Mouse (Mus musculus): Measurements from ENCODE around the gene Thrap3.
A peak's percentile ranks its signal among the peaks of the same experiment; 100 is the strongest.

The Thrap3 gene

DNA sequence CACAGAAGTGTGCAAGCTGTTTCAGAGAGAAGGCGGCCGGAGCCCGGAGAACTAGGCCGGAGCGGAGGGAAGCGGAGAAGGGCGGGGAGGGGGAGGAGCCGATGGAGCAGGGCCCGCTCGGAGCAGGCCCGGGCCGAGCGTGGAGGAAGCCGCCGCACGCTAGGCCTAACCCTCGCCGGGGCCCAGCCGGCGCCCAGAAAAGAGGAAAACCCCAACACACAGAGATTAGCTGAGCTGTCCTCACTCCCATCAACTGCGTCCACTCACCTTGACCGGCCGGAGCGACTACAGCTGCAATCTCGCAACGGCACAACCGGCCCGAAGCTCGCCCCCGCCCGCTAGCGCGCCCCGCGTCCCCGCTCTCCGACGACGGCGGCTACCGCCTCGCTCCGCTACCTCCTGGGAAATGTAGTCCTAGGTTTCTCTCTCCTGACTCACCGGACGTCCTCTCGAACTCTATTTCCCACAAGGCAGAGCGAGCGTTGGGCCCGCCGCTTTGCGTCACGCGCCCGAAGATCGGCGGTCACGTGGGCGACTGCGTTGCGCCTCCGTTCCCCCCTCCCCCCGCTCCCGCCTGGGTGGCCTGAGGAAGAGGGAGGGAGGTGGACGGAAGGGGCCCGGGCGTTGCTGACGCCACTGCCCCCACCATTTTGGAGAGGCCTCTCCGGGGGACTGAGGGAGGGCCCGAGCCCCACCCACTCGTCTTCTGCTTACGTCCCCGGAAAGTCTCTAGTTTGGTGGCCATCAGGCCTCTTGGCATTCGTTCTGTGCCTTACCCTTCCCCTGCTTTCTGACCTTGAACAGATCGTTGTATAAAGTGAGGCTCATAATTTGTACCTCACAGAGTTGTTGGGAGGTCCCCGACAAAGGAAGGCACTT, at the start of gene Thrap3:
Gene Thrap3, minus strand, starts transcription at position 458 of the 879 bp plus-strand sequence.
- peak; percentile 98 to 99 for DNase-seq (ENCODE audit: low spot score in 2 of 2)

DNA sequence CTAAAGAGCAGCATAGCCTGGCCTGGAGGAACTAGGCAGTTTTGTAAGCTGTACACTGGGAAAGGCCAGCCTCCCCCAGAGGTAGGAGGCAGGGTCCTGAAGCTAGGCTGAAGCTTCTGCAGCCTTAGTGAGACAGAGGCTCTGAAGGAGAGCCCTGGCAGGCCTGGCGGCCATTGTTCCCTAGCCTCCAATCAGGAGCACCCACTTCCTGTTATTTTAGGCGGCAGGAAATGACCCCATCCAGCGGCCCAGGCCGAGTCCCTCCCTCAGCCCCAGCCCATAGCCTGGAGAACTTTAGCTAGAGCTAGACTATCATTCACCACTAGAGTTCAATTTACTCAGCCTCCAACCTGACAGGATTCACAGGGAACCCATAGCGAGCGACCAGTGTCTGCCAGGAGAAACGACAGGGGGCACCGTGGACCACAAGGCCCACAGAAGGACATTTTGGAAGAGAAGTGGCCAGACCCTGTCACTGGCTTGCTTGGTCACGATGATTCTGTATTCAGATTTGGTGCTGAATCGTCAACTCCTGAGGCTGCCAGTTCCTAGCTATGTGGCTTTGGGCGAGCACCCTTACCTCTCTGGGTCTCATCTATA, 49.2 kb upstream of the Thrap3 start:
- no peak for DNase-seq (ENCODE audit: low spot score in 2 of 2)

DNA sequence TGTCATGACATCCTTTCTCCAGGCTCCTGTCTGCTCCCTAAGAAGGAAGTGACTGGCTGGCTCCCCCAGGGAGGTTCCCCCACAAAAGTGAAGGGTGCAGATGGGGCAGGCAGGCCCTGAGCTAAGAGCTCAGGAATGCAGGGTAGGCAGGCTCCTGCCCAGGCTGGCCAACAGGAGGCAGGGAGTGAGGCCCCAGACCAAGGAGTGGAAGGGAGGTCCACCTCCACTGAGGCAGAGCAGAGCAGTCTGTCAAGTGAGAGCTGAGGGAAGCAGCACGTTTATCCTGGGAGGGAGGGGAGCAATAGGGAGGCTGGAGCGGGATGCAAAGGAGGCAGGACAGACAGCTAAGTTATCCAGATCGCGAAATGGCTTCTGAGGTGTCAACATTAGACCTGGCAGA, 48.1 kb upstream of the Thrap3 start:
- DNase-seq (ENCODE audit: low spot score in 2 of 2): no peak

DNA sequence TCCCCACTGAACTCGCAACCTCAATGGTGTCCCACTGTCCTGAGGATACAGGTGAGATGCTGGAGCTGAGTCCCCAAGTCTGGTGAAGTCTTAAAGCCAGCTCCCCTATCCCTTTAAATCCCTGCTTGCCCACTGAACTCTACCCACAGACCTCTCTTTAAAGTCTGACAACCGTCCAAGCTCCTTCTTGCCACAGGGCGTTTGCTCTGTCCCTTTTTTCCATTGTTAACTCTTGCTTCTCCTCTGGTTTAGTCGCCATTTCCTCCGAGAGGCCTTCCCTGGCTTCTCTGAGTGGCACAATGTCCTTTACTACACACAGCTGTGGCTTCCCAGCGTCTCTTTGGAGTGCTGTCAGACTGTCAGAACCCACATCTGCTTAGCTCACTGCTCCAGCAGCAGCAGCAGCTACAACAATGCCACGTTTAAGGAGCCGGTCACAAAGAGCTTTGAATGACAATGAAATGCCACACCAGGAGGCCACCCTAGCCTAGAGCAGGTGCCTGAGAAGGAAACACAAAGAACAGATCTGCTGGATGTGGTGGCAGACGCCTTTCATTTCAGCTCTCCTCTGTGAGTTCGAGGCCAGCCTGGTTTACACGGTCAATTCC, 45.8 kb upstream of the Thrap3 start:
- DNase-seq (ENCODE audit: low spot score in 2 of 2): no peak

DNA sequence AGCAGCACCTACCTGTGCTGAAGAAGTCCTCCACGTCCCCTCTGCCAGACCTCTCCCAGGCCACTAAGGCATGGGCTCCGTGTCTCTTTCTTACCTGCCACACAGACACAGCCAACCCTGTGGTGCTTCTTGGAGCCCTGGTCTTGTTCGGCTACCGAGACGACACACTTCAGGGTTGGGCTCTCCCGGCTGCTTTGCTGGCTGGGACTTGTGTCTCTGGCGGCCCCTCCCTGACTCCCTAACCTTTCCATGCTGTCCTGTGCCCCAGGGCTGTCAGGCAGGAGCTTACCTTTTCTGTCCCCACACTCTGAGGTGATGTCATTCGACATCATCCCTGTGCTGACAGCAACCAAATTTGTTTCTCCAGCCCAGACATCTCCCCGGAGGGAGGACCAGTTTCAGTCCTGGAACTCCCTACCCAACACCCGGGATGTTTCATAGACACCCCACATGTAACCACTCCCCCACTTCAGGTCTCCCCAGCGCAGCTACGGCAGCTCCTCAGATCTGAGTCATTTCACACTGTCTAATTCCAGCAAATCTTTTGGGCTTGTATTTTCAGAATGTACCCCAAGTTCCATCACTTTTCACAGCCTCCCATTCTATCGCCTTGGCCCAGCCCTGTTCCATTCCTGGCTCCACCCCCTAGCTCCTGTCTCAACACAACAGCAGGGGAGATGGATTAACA, 43.8 kb upstream of the Thrap3 start:
- DNase-seq (ENCODE audit: low spot score in 2 of 2): peak in 1 of 2 experiments; percentile 67

DNA sequence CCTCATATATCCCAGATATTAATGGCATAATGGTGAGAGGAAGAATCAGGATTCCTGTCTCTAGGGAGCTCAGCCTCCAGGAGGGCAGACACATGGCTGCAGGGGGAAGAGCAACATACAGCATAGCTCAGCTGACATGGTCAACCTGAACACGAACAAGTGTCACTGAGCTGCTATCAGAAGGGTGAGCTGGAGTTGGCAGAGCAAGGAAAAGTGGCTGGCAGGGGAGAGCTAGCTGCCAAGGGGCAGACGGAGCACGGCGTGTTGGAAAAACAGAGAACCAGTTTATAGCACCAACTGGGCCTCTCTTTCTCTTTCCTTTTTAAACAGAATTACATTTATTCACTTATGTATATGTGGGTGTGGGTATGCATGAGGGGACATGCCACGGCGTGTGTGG, 40.0 kb upstream of the Thrap3 start:
- no peak for DNase-seq (ENCODE audit: low spot score in 2 of 2)

DNA sequence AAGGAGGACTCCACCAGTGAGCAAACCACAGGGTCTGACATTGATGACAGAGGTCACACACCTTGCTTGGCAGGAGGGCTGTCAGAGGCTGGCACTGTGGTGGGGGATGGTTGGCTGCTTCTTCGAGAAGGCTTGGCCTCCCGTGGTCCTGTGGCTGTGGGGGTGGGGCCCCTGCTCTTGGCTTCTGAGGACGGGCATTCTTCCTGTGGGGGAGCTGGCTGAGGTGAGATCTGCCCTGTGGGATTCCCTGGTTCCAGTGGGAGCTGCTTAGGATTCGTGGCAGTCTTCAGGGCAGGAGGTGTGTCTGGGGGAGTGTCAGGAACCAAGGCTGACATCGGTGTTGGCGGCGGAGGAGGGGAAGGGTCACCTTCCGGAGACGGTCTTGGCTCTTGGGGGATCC, 39.4 kb upstream of the Thrap3 start:
- DNase-seq (ENCODE audit: low spot score in 2 of 2): no peak

DNA sequence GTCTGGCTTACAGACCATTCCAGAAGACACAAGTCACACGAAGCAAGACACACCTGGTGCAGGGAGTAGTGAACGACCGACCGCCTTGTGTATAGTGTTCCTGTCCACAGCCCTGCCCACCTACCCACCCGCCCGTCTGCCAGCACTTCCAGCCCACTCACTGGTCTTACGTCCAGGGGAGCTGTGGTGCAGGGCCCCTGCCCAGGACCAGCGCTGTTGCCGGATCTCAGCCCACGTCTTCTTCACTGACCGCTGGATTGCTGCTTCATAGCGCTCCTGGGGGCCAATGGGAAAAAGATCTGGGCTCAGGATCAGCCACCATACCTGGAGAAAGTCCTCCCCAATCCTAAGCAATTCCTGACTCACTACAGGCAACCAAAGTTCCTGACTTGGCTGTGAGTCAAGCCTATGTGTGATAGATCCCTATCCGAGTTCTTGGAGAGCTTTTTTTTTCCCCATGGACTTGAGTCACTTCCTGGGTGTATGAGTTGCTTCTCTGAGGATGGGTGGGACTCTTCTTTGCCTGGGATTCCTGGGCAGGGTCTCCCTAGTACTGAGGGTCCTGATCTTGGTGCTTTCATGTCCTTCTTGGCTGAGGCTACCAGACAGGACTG, 37.4 kb upstream of the Thrap3 start:
- DNase-seq (ENCODE audit: low spot score in 2 of 2): no peak

DNA sequence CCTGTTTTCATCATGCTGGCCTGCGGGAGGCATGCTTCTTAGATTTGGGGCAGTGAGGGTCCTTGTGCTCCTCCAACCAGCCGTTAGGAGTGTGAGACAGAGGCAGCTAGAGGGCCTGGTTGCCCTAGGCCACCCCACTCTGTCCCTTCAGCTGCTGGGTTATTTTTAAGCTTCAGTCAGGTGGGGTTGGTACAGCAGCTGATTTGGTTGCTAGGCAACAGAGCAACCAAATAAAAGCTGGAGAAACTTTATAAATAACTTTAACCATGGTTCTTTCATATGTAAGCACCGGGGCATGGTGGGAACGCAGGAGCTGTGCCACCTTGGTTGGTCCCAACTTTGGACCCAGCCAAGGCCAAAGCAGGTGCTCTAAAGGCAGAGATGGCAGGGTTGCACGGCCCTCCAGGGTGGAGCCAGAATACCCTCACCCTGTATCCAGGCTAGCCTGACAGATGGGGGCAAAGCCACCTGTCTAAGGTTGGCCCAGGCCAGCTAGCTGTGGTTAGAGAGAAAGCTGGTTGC, 35.2 kb upstream of the Thrap3 start:
- no peak for DNase-seq (ENCODE audit: low spot score in 2 of 2)

DNA sequence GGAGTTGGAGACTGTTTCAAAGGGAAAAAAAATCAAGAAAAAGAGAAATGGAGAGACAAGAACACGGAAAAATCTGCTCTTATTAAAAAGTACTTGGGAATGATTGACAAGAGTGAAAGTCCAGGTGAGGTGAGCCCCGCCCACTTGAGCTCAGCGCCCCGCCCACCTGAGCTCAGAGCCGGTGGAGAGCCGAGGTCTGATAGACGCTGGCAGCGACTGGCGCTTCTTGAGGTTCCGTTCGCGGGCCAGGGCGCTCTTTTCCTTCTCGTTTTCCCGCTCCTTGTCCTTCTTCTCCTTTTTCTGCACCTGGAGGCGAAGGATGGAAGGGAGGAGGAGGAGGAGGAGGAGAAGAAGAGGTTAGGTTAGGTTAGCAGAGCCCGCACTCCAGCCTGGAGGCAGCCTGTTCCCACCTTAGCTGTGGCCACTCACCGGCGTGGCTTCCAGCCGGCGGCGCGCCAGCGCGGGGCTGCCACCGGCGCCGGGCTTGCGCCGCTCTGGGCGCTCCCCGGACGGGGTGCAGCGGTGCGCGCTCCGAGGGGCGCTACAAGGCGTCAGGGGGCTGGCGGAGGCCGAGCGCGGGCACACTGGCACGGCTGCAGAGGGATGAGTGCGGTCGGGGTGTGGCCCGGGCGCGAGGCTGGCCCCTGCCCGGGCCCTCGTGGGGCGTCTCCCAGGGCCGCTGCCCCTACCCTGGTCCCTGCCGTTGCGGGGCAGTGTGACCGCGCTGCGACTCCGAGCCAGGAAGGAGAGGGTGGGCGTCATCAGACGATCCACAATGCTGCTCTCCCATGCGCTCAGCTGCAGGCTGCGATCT, 34.1 kb upstream of the Thrap3 start:
- DNase-seq (ENCODE audit: low spot score in 2 of 2): no peak

DNA sequence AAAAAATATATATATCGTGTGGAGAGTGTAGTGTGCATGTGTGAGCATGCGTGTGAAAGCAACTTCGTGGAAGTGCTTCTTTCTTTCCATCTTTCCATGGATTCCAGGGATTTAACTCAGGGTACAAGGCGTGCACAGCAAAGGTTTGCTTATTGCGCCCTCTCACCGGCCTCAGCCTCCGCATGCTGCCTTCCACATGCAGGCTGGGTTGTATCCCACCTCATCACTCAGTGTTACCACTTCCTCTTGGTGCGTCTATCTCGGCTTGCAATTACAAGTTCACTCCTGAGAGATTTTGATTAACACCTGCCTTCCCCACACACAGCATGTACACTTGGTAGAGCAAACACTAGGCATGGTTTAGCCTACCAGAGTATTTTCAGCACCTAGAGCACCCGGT, 32.6 kb upstream of the Thrap3 start:
- DNase-seq (ENCODE audit: low spot score in 2 of 2): no peak

DNA sequence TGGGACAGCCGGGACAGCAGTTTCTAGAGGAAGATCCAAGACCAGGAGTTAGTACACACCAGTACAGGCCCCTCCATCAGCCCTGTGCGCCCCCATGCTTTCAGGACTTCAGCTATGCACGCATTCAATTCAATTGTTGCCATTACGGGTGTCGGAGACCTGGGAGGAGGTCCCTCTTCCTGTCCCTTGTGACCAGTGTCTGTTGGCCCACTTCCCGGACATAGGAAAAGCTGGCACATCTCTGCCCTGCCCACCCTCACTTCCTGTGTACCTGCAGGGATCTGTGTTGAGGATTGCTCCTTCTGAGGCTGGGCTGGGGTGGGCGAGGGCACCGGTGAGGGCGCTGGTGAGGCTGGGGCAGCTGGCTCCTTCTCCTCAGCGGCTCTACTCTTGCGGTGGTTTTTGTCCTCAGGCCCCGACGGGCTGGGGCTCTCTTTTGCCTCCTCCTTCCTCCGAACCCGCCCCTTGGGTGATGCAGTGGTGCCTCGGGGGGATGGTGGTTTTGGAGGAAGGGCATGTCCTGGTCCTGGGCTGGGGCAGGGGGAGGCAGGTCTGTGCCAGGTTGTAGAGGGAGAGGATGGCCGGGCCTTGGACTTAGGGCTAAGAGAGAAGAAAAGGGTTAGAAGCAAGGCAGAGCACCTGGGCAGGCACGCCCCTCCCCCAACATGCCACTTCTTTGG, 32.1 kb upstream of the Thrap3 start:
- DNase-seq (ENCODE audit: low spot score in 2 of 2): no peak

DNA sequence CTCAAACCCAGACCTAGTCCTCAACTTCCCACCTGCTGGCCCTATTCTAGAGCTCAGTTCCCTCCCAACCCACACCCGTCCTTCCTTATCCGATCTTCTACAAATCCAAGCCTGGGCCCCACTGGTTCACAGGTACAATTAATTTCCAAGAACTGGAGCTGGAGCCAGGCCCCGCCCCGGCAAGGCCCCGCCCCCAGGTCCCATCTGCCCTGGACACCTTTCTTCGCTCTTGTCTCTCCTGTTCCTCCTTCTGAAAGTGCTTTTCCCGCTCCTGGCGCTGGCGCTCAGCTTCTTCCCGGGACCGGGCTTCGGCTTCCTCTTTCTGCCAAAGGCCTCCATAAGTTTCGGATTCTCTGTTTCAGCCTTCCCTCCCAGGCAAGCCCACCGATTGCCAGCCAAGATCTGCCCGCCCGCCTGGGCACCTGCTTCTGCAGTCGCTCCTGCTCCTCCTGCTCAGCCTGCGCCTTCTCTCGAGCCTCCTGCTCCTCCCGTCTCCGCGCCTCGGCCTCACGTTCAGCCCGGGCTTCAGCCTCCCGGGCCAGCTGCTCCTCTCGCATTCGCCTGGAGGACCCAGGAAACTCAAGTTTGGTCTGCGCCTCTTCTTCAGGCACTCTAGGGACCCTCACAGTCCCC, 31.2 kb upstream of the Thrap3 start:
- DNase-seq (ENCODE audit: low spot score in 2 of 2): no peak

DNA sequence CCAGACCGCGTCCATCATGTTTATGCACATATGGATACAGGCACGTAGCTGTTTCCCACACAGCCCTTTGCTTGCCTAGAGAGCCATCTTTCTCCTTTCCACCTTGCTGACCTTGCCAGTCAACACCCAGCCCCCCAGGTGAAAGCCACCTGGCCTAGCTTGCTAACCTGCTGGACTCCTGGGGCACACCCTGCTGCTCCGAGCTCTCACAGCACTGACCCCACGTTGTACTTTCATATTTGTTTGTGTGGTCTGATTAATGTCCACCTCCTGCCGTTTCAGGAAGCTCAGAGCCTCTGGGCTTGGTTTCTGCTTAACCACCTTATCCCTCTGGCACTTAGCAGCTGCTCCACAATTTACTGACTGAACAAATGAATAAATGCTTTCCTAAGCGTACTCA, 27.3 kb upstream of the Thrap3 start:
- no peak for DNase-seq (ENCODE audit: low spot score in 2 of 2)

DNA sequence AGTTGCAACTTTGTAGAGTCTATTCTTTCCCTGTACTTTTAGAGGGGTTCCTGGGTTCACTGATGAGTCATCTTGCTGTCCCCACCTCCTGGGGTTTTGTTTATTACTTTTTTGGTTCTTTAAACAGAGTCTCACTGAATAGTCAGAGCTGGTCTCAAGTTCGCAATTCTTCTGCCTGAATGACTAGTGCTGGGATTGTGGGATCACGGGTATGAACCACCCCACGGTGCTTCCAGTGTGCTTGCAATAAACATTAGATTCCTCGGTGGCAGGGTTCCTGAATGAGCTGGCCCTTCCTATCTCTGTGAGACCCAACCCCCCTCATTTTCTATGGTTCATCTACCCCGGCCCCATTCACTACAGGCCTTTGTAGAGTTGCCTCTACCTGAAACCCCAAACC, 25.6 kb upstream of the Thrap3 start:
- DNase-seq (ENCODE audit: low spot score in 2 of 2): no peak

DNA sequence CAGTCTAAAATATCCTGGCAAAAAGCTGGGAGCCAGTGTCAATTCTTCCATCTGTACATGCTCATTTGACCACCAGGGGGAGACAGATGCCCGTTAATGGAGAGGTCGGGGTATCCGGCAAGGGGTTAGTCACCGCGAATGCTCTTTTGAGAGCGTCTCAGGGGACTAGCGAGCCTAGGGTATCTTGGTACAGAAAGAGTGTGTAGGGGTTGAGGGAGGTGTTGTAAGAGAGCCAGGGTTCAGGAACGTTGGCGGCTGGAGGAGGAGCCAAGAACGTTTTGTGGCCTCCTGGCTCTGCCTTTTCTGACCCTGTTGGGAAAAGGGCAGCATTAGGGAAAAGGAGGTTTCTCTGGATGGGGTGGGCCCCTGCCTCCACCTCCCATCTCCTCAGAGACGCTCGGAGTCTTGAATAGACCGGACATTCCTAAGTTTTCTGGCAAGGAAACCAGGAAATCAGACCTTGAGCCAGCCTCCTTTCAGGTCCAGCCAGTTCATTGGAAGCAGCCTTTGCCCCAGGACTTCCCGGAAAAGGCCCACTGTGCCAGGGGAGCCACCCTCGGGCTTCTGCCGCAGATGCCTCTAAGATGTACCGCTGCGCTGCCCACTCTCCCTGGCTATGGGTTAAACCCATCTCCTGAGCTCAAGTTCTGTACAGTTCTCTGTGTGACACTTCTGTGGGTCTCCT, 24.7 kb upstream of the Thrap3 start:
- peak; percentile 88 to 95 for DNase-seq (ENCODE audit: low spot score in 2 of 2)

DNA sequence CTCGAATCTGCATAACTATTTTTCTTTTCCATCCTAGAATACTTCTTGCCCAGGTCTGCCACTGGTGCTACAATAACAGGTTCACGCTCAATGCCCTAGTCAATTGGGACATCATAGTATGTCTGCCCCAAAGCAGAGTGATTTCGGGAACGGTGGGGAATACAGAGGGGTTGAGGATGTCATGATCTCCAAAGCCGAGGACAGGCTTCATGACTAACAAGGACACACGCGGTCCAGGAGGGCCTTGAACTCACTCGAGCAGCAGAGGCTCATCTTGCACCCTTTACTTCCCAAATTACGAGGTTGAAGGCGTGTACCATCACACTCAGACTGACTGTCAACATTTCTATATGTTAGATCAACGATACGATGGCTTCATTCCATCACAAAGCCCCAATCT, 24.1 kb upstream of the Thrap3 start:
- no peak for DNase-seq (ENCODE audit: low spot score in 2 of 2)

DNA sequence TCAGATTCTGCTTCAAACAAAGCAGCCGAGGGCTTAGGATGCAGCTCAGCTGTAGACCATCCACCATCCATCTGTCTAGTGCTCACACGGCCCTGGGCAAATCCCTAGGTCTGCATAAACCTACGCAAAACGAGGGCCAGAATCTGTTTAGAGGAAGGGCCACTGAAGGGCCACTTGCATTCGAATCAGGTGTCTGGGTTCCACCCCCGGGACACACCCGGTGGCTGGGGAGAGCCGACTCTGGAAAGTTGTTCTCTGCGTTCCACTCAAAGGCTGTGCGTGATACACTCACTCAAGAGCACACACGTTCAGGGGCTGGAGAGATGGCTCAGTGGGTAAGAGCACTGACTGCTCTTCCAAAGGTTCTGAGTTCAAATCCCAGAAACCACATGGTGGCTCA, 20.1 kb upstream of the Thrap3 start:
- no peak for DNase-seq (ENCODE audit: low spot score in 2 of 2)

DNA sequence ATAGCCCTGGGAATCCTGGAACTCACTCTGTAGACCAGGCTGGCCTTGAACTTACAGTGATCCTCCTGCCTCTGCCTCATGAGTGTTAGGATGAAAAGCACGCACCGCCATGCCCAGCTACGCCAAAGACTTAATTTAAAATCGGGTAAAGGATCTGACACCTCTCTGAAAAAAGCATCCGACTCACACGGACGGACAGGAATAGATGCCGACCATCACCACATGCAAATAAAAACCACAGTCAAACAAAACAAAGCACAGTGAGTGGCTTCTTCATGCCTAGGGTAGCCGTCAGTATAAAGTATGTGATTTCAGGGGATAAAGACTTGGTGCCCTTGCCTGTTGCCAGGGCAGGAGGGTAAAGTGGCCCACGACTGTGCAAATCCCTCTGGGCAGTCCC, 17.5 kb upstream of the Thrap3 start:
- DNase-seq (ENCODE audit: low spot score in 2 of 2): no peak
